Mouse (Mus musculus) embryonic facial prominence, embryonic 15.5 days (tissue): ENCODE results near the gene Vax1. TPM values are rescaled to one million over a fixed set of nuclear protein-coding genes. Genes with fewer than 3 reads are reported as not detected.

ENCODE experiments used
- ATAC-seq: fragments of 200-750 bp; cut with Nextera tagmentation; 2 replicates; pipeline ENCODE4 v1.8.0; 2017; ENCODE audit warnings: low read depth, moderate TSS enrichment; ENCODE audit not compliant: insufficient number of reproducible peaks, low FRiP score, low TSS enrichment
- H3K27ac ChIP-seq: fragments of 300-500 bp; sonication (generic); replicated peaks from 2 replicates; pipeline ENCODE4 v1.5.1; 2015; ENCODE audit warnings: mild to moderate bottlenecking, inconsistent platforms
- H3K27me3 ChIP-seq: fragments of 300-500 bp; sonication (generic); 2 replicates; pipeline ENCODE4 v1.6.1; 2015; ENCODE audit warnings: inconsistent platforms
- H3K36me3 ChIP-seq: fragments of 300-500 bp; sonication (generic); 2 replicates; pipeline ENCODE4 v1.6.1; 2015; ENCODE audit warnings: mild to moderate bottlenecking, inconsistent platforms
- H3K4me1 ChIP-seq: fragments of 300-500 bp; sonication (generic); 2 replicates; pipeline ENCODE4 v1.6.1; 2015; ENCODE audit warnings: inconsistent platforms
- H3K4me2 ChIP-seq: fragments of 300-500 bp; sonication (generic); replicated peaks from 2 replicates; pipeline ENCODE4 v1.6.1; 2015; ENCODE audit warnings: mild to moderate bottlenecking, inconsistent platforms
- H3K4me3 ChIP-seq: fragments of 300-500 bp; sonication (generic); replicated peaks from 2 replicates; pipeline ENCODE4 v1.5.1; 2015; ENCODE audit warnings: mild to moderate bottlenecking, inconsistent platforms
- H3K9ac ChIP-seq: fragments of 300-500 bp; sonication (generic); 2 replicates; pipeline ENCODE4 v1.6.1; 2015; ENCODE audit warnings: inconsistent platforms
- H3K9me3 ChIP-seq: fragments of 300-500 bp; sonication (generic); replicated peaks from 2 replicates; pipeline ENCODE4 v1.6.1; 2016; ENCODE audit warnings: inconsistent platforms
- WGBS: fragments of 180-500 bp; shearing (Covaris S2); methylation state at CpG from one replicate; pipeline ENCODE4 v1.1.7; 2015; 5-methylcytosine and 5-hydroxymethylcytosine counted together
- polyA plus RNA-seq: library from polyadenylated mRNA; unstranded; fragments of >200 nt; fragmentation: Nextera tagmentation; extraction: Ambion mirVana; gene quantifications from 2 replicates; pipeline ENCODE4 v1.2.1, GENCODE M21; 2015

The Vax1 gene
- polyA plus RNA-seq, 1 experiment from 2014 or later: 0.27 TPM

GRCm38 (mm10) chr19:59191123-59191505 is 21.3 kb upstream of the Vax1 start:
- ATAC-seq: no peak
- H3K9me3 ChIP-seq: no peaks in the 10 kb centered on the region
- H3K9ac ChIP-seq: no peak overlapping the region
- H3K4me3 ChIP-seq: no peak overlapping the region
- H3K27me3 ChIP-seq: peaks cover 80% of the 10 kb centered on the region
- H3K4me1 ChIP-seq: peaks cover 8% of the 10 kb centered on the region
- 6% methylated on average over 4 of the region's 4 CpGs for WGBS
- no peaks in the 10 kb centered on the region for H3K36me3 ChIP-seq
- H3K27ac ChIP-seq: no peak overlapping the region
- no peak overlapping the region for H3K4me2 ChIP-seq

- H3K4me1 ChIP-seq: peaks cover 8% of the 10 kb centered on the region
- no peak overlapping the region for H3K27ac ChIP-seq
- H3K4me3 ChIP-seq: no peak overlapping the region
- no peak overlapping the region for H3K9ac ChIP-seq
- no peak overlapping the region for H3K4me2 ChIP-seq
- no peak for ATAC-seq
- peaks cover 79% of the 10 kb centered on the region for H3K27me3 ChIP-seq
- no peaks in the 10 kb centered on the region for H3K9me3 ChIP-seq
- 2% methylated on average over 8 of the region's 8 CpGs for WGBS
- H3K36me3 ChIP-seq: no peaks in the 10 kb centered on the region
Observed at GRCm38 (mm10) chr19:59190431-59191122, 20.7 kb upstream of the Vax1 start.

GRCm38 (mm10) chr19:59188981-59189380 is 19.1 kb upstream of the Vax1 start:
- ATAC-seq: no peak
- no peak overlapping the region for H3K4me2 ChIP-seq
- H3K4me1 ChIP-seq: peaks cover 3% of the 10 kb centered on the region
- no peak overlapping the region for H3K9ac ChIP-seq
- 18% methylated on average over 4 of the region's 4 CpGs for WGBS
- peaks cover 75% of the 10 kb centered on the region for H3K27me3 ChIP-seq
- H3K9me3 ChIP-seq: no peaks in the 10 kb centered on the region
- no peak overlapping the region for H3K4me3 ChIP-seq
- H3K27ac ChIP-seq: no peak overlapping the region
- no peaks in the 10 kb centered on the region for H3K36me3 ChIP-seq

GRCm38 (mm10) chr19:59184000-59184399 is 14.1 kb upstream of the Vax1 start:
- Histone ChIP-seq H3K4me1 (no peaks in the 10 kb centered on the region), H3K4me3 (no peak overlapping the region), H3K36me3 (no peaks in the 10 kb centered on the region), H3K27ac (no peak overlapping the region), H3K4me2 (no peak overlapping the region), H3K9me3 (no peaks in the 10 kb centered on the region), H3K9ac (no peak overlapping the region), H3K27me3 (peaks cover 57% of the 10 kb centered on the region)
- no peak for ATAC-seq
- 49% methylated on average over 3 of the region's 3 CpGs for WGBS

GRCm38 (mm10) chr19:59173341-59174015 is 3.6 kb upstream of the Vax1 start:
- WGBS: 10% methylated on average over 6 of the region's 6 CpGs
- peaks cover 23% of the 10 kb centered on the region for H3K4me1 ChIP-seq
- ATAC-seq: no peak

GRCm38 (mm10) chr19:59172781-59173180 is 2.9 kb upstream of the Vax1 start:
- no peak overlapping the region for H3K9ac ChIP-seq
- no peak for ATAC-seq
- H3K27ac ChIP-seq: no peak overlapping the region
- H3K27me3 ChIP-seq: peaks cover 95% of the 10 kb centered on the region
- no peak overlapping the region for H3K4me2 ChIP-seq
- H3K4me3 ChIP-seq: no peak overlapping the region
- 3% methylated on average over 3 of the region's 3 CpGs for WGBS
- H3K9me3 ChIP-seq: no peaks in the 10 kb centered on the region
- H3K36me3 ChIP-seq: no peaks in the 10 kb centered on the region
- peaks cover 23% of the 10 kb centered on the region for H3K4me1 ChIP-seq

More at GRCm38 (mm10) chr19:59173341-59174015, 3.6 kb upstream of the Vax1 start:
- Histone ChIP-seq H3K4me3 (no peak overlapping the region), H3K9ac (no peak overlapping the region), H3K36me3 (no peaks in the 10 kb centered on the region), H3K9me3 (no peaks in the 10 kb centered on the region), H3K4me2 (no peak overlapping the region), H3K27me3 (peaks cover 92% of the 10 kb centered on the region), H3K27ac (no peak overlapping the region)

- Histone ChIP-seq H3K4me2 (no peak overlapping the region), H3K9ac (no peak overlapping the region), H3K27me3 (peaks cover 95% of the 10 kb centered on the region), H3K4me3 (no peak overlapping the region), H3K9me3 (no peaks in the 10 kb centered on the region), H3K36me3 (no peaks in the 10 kb centered on the region), H3K27ac (no peak overlapping the region), H3K4me1 (peaks cover 24% of the 10 kb centered on the region)
- WGBS: 2% methylated on average over 19 of the region's 19 CpGs
- no peak for ATAC-seq
Observed at GRCm38 (mm10) chr19:59171871-59172245, 2.0 kb upstream of the Vax1 start.

GRCm38 (mm10) chr19:59171151-59171870 is 1.5 kb upstream of the Vax1 start:
- Histone ChIP-seq H3K27me3 (peaks cover 96% of the 10 kb centered on the region), H3K9ac (no peak overlapping the region), H3K4me3 (peak overlapping the region; percentile 10; the same call in 1 of the 2 replicates), H3K4me2 (peak overlapping the region; percentile 19; the same call in 1 of the 2 replicates), H3K4me1 (peaks cover 29% of the 10 kb centered on the region), H3K9me3 (no peaks in the 10 kb centered on the region), H3K36me3 (no peaks in the 10 kb centered on the region), H3K27ac (no peak overlapping the region)
- WGBS: under 1% methylated on average over 38 of the region's 38 CpGs
- 0 out of 2 replicates have a peak, but pooled peaks have one; percentile 30 for ATAC-seq

- WGBS: 1% methylated on average over 5 of the region's 6 CpGs
- Histone ChIP-seq H3K27me3 (peaks cover 97% of the 10 kb centered on the region), H3K9ac (no peak overlapping the region), H3K9me3 (no peaks in the 10 kb centered on the region), H3K4me1 (peaks cover 35% of the 10 kb centered on the region), H3K4me3 (no peak overlapping the region), H3K36me3 (no peaks in the 10 kb centered on the region), H3K4me2 (no peak overlapping the region), H3K27ac (no peak overlapping the region)
- ATAC-seq: no peak
Observed at GRCm38 (mm10) chr19:59170766-59171095, 875 bp upstream of the Vax1 start.

GRCm38 (mm10) chr19:59169143-59169935 is 517 bp downstream of the Vax1 start:
- Histone ChIP-seq H3K36me3 (no peaks in the 10 kb centered on the region), H3K9me3 (no peaks in the 10 kb centered on the region), H3K27me3 (peaks cover 97% of the 10 kb centered on the region), H3K4me3 (peak overlapping the region; percentile 30), H3K9ac (no peak overlapping the region; the same call in 1 of the 2 replicates), H3K4me2 (peak overlapping the region; percentile 44), H3K27ac (no peak overlapping the region), H3K4me1 (peaks cover 38% of the 10 kb centered on the region)
- 0 out of 2 replicates have a peak, but pooled peaks have one; percentile 27 for ATAC-seq
- WGBS: under 1% methylated on average over 65 of the region's 65 CpGs
